Mouse (Mus musculus): Measurements from ENCODE around the gene Dbndd1. TPM values are rescaled to one million over a fixed set of nuclear protein-coding genes. Genes with fewer than 3 reads are reported as not detected.

Gene Dbndd1
- polyA plus RNA-seq, 1 experiment, result 0.16 TPM

DNA sequence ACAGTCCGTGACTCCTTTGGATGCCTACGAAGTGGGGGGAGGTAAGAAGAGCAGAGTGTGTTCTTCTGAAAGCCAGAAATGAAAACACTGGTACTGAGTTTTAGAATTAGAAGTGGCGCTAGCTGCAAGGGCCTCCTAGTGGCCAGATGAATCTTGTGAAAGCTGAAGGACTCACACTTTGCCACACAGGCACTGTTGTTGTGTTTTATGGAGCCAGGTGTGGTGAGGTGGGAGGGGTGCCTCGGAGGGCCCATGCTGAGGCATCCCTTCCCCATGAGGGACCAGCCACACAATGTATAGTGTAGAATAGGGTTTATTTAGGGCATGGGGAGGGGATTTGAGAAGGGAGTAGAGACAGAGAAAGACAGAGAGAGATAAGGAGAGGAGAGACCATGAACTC is 17.6 kb downstream of the Dbndd1 start:
- H3K36me3 ChIP-seq (ENCODE audit: control insufficient read depth, insufficient read depth, low read length), result peaks cover 67% of the 10 kb centered on the region
- H3K27ac ChIP-seq (ENCODE audit: insufficient read depth, low read depth, low read length), result no peak overlapping the region
- WGBS, result 83% methylated on average over 4 of the region's 4 CpGs
- no peaks in the 10 kb centered on the region for H3K27me3 ChIP-seq (ENCODE audit: control insufficient read depth, insufficient read depth, low read length)
- no peaks in the 10 kb centered on the region for H3K4me1 ChIP-seq (ENCODE audit: control insufficient read depth, insufficient read depth, insufficient read length, low read length)
- TF ChIP-seq POLR2A (IDR thresholded peaks at IDR 0.05; ENCODE audit: low read depth, low read length) (no peak), CTCF (IDR thresholded peaks at IDR 0.05; ENCODE audit: extremely low read depth, insufficient read length, insufficient replicate concordance, low read depth, low read length) (no peak)
- no peak overlapping the region for H3K4me3 ChIP-seq (ENCODE audit: low read depth, low read length)

DNA sequence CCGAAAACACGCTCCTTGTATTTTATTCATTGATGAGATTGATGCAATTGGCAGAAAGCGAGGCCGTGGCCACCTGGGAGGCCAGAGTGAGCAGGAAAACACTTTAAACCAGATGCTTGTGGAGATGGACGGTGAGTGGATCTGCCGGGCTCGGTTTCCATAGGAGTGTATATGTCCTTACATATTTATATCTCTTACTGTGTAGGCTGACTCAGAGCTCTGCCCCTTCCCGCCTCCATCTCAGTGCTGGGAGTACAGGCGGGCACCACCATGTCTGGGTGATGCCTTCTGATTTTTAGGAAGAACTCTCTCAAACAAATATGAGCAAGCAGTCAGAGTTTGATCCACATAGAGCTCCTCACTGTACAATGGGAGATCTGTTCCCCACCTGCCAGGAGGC is 22.4 kb downstream of the Dbndd1 start:
- peaks cover 80% of the 10 kb centered on the region for H3K36me3 ChIP-seq (ENCODE audit: control insufficient read depth, insufficient read depth, low read length)
- no peaks in the 10 kb centered on the region for H3K27me3 ChIP-seq (ENCODE audit: control insufficient read depth, insufficient read depth, low read length)

GRCm38 (mm10) chr8:123491280-123492075 is 23.8 kb downstream of the Dbndd1 start:
- H3K27me3 ChIP-seq (ENCODE audit: control insufficient read depth, insufficient read depth, low read length), result no peaks in the 10 kb centered on the region
- TF ChIP-seq CTCF (IDR thresholded peaks at IDR 0.05; ENCODE audit: extremely low read depth, insufficient read length, insufficient replicate concordance, low read depth, low read length) (no peak), POLR2A (IDR thresholded peaks at IDR 0.05; ENCODE audit: low read depth, low read length) (no peak)
- H3K27ac ChIP-seq (ENCODE audit: insufficient read depth, low read depth, low read length), result no peak overlapping the region
- peaks cover 84% of the 10 kb centered on the region for H3K36me3 ChIP-seq (ENCODE audit: control insufficient read depth, insufficient read depth, low read length)
- no peaks in the 10 kb centered on the region for H3K4me1 ChIP-seq (ENCODE audit: control insufficient read depth, insufficient read depth, insufficient read length, low read length)
- 75% methylated on average over 15 of the region's 15 CpGs for WGBS
- no peak overlapping the region for H3K4me3 ChIP-seq (ENCODE audit: low read depth, low read length)

More for the DNA sequence above, 22.4 kb downstream of the Dbndd1 start:
- H3K4me1 ChIP-seq (ENCODE audit: control insufficient read depth, insufficient read depth, insufficient read length, low read length), result no peaks in the 10 kb centered on the region
- H3K4me3 ChIP-seq (ENCODE audit: low read depth, low read length), result no peak overlapping the region
- H3K27ac ChIP-seq (ENCODE audit: insufficient read depth, low read depth, low read length), result no peak overlapping the region
- WGBS, result 95% methylated on average over 9 of the region's 9 CpGs
- TF ChIP-seq POLR2A (IDR thresholded peaks at IDR 0.05; ENCODE audit: low read depth, low read length) (no peak), CTCF (IDR thresholded peaks at IDR 0.05; ENCODE audit: extremely low read depth, insufficient read length, insufficient replicate concordance, low read depth, low read length) (no peak)

- TF ChIP-seq CTCF (IDR thresholded peaks at IDR 0.05; ENCODE audit: extremely low read depth, insufficient read length, insufficient replicate concordance, low read depth, low read length) (peak; percentile 10; the same call in 1 of the 2 replicates), POLR2A (IDR thresholded peaks at IDR 0.05; ENCODE audit: low read depth, low read length) (no peak)
- H3K36me3 ChIP-seq (ENCODE audit: control insufficient read depth, insufficient read depth, low read length), result peaks cover 39% of the 10 kb centered on the region
- 94% methylated on average over 7 of the region's 7 CpGs for WGBS
- H3K27me3 ChIP-seq (ENCODE audit: control insufficient read depth, insufficient read depth, low read length), result no peaks in the 10 kb centered on the region
- H3K4me1 ChIP-seq (ENCODE audit: control insufficient read depth, insufficient read depth, insufficient read length, low read length), result no peaks in the 10 kb centered on the region; the same call in 1 of the 2 replicates
- H3K27ac ChIP-seq (ENCODE audit: insufficient read depth, low read depth, low read length), result no peak overlapping the region
- H3K4me3 ChIP-seq (ENCODE audit: low read depth, low read length), result no peak overlapping the region
Observed at GRCm38 (mm10) chr8:123482627-123483026, 32.6 kb downstream of the Dbndd1 start.

- WGBS, result 28% methylated on average over 16 of the region's 16 CpGs
- peak overlapping the region; percentile 74 for H3K27ac ChIP-seq (ENCODE audit: insufficient read depth, low read depth, low read length)
Observed at GRCm38 (mm10) chr8:123478456-123479218, 36.6 kb downstream of the Dbndd1 start.

GRCm38 (mm10) chr8:123477737-123478258 is 37.5 kb downstream of the Dbndd1 start, which contains the start of gene Afg3l1:
TSS of gene Afg3l1 (plus strand) at chr8:123477903.
- Histone ChIP-seq H3K4me3 (ENCODE audit: low read depth, low read length) (peak within 1 kb of the TSS; percentile 79), H3K27me3 (ENCODE audit: control insufficient read depth, insufficient read depth, low read length) (no peaks in the 10 kb centered on the region), H3K27ac (ENCODE audit: insufficient read depth, low read depth, low read length) (peak within 1 kb of the TSS; percentile 74), H3K36me3 (ENCODE audit: control insufficient read depth, insufficient read depth, low read length) (peaks cover 6% of the 10 kb centered on the region), H3K4me1 (ENCODE audit: control insufficient read depth, insufficient read depth, insufficient read length, low read length) (peaks cover 7% of the 10 kb centered on the region; the same call in 1 of the 2 replicates)
- TF ChIP-seq POLR2A (IDR thresholded peaks at IDR 0.05; ENCODE audit: low read depth, low read length), result peak; percentile 41; the same call in 1 of the 2 replicates
- no peak for TF ChIP-seq CTCF (IDR thresholded peaks at IDR 0.05; ENCODE audit: extremely low read depth, insufficient read length, insufficient replicate concordance, low read depth, low read length)
- under 1% methylated on average over 58 of the region's 58 CpGs for WGBS

More at GRCm38 (mm10) chr8:123478456-123479218, 36.6 kb downstream of the Dbndd1 start:
- Histone ChIP-seq H3K36me3 (ENCODE audit: control insufficient read depth, insufficient read depth, low read length) (peaks cover 7% of the 10 kb centered on the region), H3K27me3 (ENCODE audit: control insufficient read depth, insufficient read depth, low read length) (no peaks in the 10 kb centered on the region), H3K4me1 (ENCODE audit: control insufficient read depth, insufficient read depth, insufficient read length, low read length) (peaks cover 5% of the 10 kb centered on the region; the same call in 1 of the 2 replicates), H3K4me3 (ENCODE audit: low read depth, low read length) (peak overlapping the region; percentile 79)
- TF ChIP-seq CTCF (IDR thresholded peaks at IDR 0.05; ENCODE audit: extremely low read depth, insufficient read length, insufficient replicate concordance, low read depth, low read length), result no peak
- no peak for TF ChIP-seq POLR2A (IDR thresholded peaks at IDR 0.05; ENCODE audit: low read depth, low read length)
